Mouse (Mus musculus) heart, postnatal 0 days (tissue): ENCODE measurements at regions not wholly inside any gene's neighbourhood (a gene's known extent, or its start where the extent isn't known, plus 50 kb on each side); places are given as distances from the start of the nearest gene placed in this dataset.

ENCODE experiments used
- CTCF ChIP-seq: IDR thresholded peaks from 2 replicates; pipeline ENCODE4 v1.5.1; 2016; ENCODE audit warnings: antibody characterized with exemption, control low read depth, low read depth
- EP300 ChIP-seq: IDR thresholded peaks from 2 replicates; pipeline ENCODE4 v1.6.1; 2016; ENCODE audit warnings: antibody characterized with exemption, low read depth

DNA sequence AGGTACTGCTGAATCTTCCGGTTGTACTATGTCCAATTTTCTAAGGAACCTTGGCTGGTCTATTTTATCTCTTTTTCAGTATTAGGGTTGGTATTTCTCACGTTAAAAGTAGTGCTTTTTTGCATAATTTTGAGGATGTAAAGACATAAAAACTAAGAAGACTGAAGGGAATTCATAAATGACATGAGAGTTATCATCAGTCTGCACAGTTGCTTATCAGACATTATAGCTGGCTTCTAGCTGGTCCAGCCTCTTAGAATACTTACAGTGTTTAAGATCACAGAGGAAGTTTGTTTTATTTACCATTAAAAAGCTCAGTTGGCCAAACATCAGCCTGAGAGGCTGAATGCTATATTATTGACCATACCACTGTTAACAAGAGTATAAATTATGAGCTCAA, 1130.2 kb downstream of the Cdh11 start:
- TF ChIP-seq CTCF (no peak), EP300 (no peak)
